Mouse (Mus musculus) urinary bladder, postnatal 10 days (tissue): Measurements from ENCODE around the gene Mgarp.
"Not testable (repeated sequence)": the region's sequence is repeated elsewhere in the genome, so short reads cannot be mapped to it uniquely, and the experiment has no call there.

Experiments used
- DNase-seq: peaks from one replicate; pipeline ENCODE4 v3.0.0; 2022; ENCODE audit warnings: low spot score

Gene Mgarp

DNA sequence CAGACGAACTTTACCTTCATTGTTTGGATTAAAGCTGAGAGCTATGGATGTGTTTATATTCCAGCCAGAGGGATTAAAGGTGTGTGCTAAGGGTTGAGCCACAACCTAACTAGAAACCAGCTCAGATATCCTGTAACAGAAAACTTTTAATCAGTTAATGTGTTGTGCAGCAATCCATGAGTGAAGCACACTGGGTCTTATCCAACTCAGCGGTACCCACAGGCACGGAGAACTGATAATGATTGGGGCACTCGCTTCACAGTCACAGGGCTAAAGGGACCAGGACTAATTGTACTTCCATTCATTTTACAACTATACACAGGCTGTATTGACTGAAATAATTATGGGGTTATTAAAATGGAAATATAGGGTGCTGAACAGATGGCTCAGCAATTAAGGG lies 29.6 kb downstream of the Mgarp start:
- DNase-seq: no peak

DNA sequence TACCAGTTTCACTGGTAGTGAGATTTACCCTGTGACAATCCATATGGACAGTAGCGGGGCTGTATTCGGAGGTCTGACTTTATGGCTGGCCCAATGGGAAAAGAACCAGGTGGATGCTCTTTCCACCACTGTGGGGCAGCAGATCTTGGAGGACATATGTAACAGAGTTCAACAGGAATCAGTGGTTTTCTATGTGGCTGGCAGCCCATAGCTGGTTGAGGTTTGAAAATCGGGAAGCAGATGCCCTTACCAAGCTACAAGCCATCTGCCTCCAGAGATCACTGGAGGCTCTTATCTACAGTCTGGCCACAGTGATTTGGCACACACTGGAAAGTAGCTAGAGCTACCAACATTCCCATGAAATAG lies 31.0 kb downstream of the Mgarp start:
- no peak for DNase-seq

GRCm38 (mm10) chr3:51364703-51365516 lies 31.6 kb downstream of the Mgarp start:
- DNase-seq: no peak

DNA sequence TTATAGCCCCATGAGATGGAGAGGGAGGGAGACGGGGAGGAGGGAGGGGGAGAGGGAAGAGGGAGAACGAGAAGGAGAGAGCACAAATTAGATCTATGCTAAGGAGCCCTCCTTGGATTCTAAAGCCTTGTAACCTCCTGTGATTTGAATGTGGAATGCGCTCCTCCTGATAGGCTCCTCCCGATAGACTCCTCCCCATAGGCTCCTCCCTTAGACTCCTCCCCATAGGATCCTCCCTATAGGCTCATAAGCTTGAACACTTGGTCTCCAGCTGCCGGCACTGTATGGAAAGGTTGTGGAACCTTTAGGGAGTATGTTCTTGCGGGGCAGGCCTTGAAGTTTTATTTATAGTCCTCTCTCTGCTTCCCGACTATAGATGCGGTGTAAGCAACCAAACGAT lies 35.5 kb downstream of the Mgarp start:
- no peak for DNase-seq

DNA sequence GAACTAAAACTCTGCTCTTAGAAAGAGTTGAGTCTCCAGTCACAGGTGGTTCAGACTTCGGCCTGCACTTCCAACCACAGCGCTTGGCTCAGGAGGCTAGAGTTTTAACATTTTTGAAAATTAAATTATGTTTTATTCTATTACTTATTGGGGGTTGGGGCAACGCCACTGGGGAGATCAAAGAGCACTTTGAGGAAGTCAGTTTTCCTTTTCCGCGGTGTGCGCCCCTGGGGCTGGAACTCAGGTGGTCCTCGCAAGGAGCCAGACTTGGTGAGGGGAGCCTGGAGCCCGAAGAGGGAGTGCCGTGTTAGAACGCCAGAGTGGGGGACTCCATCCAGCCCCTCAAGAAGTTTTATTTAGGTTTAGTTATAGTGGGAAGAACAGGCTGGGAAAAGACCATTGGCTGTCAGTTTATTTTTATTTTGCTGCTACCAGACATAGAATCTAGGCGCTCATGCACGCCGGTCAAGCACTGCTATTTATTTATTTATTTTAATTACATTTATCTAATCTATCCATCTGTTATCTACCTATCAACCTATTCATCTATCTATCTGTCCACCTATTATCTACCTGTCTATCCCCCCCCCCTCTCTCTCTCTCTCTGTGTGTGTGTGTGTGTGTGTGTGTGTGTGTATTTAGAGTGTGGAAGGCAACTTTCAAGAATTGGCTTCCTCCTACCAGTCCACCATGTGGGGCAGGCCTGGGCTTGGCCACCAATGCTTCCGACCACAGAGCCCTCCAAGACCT lies 36.8 kb downstream of the Mgarp start:
- DNase-seq: no peak

- DNase-seq: no peak
Measured at GRCm38 (mm10) chr3:51358660-51359557, 37.6 kb downstream of the Mgarp start.

GRCm38 (mm10) chr3:51358181-51358580 lies 38.4 kb downstream of the Mgarp start:
- DNase-seq: no peak

GRCm38 (mm10) chr3:51357624-51358023 lies 38.9 kb downstream of the Mgarp start:
- no peak for DNase-seq

DNA sequence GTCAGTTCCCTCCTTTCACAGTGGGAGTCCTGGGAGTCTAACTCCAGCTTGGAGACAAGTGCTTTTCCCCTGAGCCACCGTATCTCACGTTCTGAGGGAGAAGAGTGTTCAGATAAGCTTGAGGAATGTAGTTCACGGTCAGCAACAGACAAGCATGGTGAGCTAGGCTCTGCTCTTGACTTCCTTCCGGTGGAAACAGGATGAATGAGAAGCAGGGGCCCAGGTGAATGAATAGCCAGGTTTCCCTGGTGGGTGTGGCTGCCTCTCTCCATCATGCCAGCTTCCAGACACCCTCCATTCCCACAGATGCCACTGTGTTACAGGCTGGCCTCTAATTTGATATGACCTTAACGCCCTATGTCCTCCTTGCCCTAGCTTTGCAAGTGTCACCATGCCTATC lies 39.5 kb downstream of the Mgarp start:
- DNase-seq: no peak

- DNase-seq: not testable (repeated sequence)
Measured at GRCm38 (mm10) chr3:51354956-51355355, 41.6 kb downstream of the Mgarp start.

DNA sequence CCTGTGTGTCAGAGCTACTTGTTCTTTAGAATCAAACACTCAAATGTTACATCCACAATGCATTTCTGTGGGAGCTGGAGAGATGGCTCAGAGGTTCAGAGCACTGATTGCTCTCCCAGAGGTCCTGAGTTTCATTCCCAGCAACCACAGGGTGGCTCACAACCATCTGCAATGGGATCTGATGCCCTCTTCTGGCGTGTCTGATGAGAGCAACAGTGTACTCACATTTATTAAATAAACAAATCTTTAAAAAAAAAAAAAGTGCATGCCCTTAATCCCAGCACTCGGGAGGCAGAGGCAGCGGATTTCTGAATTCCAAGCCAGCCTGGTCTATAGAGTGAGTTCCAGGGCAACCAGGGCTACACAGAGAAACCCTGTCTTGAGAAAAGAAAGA lies 42.5 kb downstream of the Mgarp start:
- DNase-seq: no peak

- no peak for DNase-seq
Measured at GRCm38 (mm10) chr3:51353325-51354033, 43.1 kb downstream of the Mgarp start.

GRCm38 (mm10) chr3:51350806-51351205 lies 45.7 kb downstream of the Mgarp start:
- no peak for DNase-seq

GRCm38 (mm10) chr3:51348646-51349238 lies 47.8 kb downstream of the Mgarp start:
- DNase-seq: no peak

- DNase-seq: not testable (repeated sequence)
Measured at GRCm38 (mm10) chr3:51345017-51345416, 51.5 kb downstream of the Mgarp start.

DNA sequence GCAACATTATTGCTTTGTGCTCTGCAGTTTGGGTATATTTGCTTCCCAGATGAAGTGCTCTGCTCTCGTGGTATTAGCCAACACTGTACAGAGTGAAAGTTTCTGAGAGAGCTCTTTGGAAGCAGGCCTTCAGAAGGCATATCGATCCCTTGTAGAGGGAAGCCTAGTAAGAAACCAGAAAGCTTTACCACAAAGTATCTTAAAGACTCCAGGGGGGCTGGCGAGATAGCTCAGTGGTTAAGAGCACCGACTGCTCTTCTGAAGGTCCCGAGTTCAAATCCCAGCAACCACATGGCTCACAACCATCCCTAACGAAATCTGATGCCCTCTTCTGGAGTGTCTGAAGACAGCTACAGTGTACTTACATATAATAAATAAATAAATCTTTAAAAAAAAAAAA lies 52.4 kb downstream of the Mgarp start:
- not testable (repeated sequence) for DNase-seq

DNA sequence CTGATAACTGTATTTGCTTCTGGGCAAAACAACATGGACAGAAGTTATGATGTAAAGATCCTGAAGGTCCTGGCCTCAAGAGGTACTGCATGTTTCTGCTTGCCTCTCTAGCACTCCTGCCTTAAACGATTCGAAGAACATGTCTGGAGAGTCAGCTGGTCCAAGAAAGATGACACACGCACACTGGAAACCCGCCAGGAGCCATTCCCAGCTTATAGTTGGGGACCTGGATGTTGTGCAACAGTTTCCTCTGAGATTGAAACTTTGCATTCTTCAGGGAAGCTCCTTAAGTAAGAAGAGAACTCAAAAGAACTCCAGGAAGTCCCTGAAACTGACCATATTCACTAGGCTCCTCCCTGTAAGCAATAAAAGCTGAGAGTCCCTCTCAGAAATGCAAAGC lies 53.3 kb downstream of the Mgarp start:
- DNase-seq: no peak

DNA sequence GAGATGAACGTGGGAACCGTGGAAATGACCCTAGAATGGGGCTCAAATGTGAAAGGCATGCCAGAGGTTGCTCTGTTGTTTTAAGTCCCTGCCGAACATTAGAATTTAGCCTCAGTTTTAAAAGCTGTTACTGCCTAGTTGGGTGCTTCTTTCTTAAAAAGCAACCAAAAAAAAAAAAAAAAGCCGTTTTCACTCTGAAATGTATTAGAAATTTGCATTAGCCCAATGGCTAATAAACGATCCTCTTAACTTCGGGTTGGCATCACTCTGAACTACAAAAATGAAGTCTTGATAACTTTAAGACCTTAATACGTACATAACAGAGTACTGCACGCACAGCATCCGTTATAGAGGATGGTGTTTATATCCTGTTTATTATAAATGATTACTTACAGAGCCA lies 54.4 kb downstream of the Mgarp start:
- no peak for DNase-seq

- peak; percentile 63 for DNase-seq
Measured at GRCm38 (mm10) chr3:51341268-51342081, 55.1 kb downstream of the Mgarp start.

DNA sequence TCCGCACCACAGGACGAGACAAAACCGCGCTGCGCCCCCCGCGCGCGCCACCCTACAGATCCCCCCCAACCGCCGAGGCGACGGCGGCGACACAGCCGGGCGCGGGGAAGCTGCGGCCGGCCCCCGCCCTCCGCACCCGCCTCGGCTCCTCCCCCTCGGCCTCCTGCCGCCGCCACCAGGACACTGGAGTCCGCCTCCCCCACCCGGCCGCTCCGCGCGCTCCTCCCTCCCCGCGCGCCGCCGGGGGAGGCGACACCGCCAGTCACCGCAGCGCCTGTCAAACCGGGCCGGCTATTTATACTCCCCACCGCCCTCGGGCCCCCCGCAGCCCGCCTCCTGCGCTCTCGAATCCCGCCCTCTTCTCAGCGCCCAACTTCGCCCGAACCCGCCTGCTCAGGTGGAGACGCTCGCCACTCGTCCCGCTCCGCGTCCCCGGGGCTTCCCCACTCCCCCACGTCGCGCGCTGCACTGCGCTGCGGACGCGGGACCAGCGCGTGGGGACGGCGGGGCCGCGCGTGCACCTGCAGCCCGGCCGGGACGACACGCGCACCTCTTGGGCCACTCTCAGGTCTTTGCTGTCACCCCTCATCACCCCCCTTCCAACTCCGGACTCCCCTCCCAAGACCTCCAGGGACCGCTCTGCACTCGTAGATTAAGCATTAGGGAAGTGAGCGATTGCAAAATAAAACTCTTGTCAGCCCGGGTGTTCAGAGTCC lies 55.8 kb downstream of the Mgarp start, which contains the start of gene Elf2:
Gene Elf2 (minus strand): TSS at position 112 of the 716 bp plus-strand sequence.
- peak; percentile 47 for DNase-seq
